Mouse (Mus musculus): ENCODE data around the gene Vmn2r100. TPM values are rescaled to one million over a fixed set of nuclear protein-coding genes. Genes with fewer than 3 reads are reported as not detected.

Gene Vmn2r100
- not detected in 2 replicates for total RNA-seq (2015)
- total RNA-seq (2017) = not detected in 2 replicates

DNA sequence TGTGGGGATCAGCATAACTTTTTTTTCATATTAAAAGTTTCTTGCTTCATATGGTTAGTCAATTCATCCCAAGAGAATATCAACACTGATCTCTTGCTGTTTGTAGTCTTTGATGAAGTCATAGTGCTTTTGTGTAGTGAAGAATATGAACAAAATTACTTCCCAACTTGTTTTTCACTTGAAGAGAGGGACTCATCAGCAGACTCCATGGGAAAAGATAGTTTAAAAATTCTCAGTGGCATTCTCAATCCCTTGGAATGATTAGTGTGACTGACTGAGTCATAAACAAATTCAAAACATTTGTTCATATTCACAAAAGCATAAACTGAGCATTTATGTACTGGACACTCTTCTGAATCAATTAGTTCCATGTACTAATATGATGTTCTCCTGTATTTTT is at the start of gene Vmn2r100:
Vmn2r100 (plus strand) TSS at position 301 of the 400 bp plus-strand sequence.
- ATAC-seq (replicated peaks; ENCODE audit: poor library complexity) = no peak

DNA sequence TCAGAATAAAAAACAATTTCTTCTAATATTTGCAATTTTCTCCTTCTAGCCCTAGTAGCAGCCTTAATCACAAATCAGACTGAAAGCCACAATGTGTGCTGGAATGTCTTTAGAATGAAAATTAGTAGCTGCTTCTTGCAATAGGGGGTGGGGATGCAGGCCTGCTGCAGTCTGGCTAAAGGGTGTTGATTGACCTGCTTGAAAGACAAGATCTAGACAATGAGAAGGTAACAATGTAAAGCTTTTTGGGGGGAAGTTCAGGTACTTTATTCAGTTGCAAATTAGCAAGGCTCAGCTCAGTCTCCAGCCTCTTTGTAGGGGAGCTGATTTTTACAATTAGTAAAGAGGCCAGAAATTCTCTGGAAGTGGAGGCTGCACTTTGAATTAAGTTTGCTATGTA is 21.7 kb upstream of the Vmn2r100 start:
- ATAC-seq (replicated peaks; ENCODE audit: poor library complexity) = no peak

DNA sequence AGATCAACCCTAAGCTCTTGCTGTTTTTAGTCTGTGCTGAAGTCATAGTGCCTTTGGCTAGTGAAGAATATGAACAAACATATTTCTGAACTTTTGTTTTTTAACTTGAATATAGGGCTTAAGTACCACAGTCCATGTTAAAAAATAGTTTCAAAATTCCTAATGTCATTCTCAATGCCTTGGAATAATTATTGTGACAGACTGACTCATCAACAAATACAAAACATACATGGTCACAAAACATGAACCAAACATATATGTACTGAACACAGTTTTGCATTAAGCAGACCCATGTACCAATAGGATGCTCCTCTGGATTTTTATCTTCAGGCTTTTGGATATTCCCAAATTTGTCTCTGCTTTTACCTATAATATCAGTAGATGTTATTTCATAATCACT is 72.4 kb downstream of the Vmn2r100 start, which contains the start of gene Vmn2r101:
Vmn2r101 (plus strand) TSS at position 301 of the 400 bp plus-strand sequence.
- ATAC-seq (replicated peaks; ENCODE audit: poor library complexity) = no peak

Other genes with a start within 250 kb of the Vmn2r100 start
- gene Vmn2r99, start 142.8 kb upstream of the Vmn2r100 start, total RNA-seq (2015) = not detected in 2 replicates
- not detected in 2 replicates for gene Vmn2r99, start 142.8 kb upstream of the Vmn2r100 start, total RNA-seq (2017)
- not detected in 2 replicates for gene Vmn2r101, start 72.5 kb downstream of the Vmn2r100 start, total RNA-seq (2015)
- not detected in 2 replicates for gene Vmn2r101, start 72.5 kb downstream of the Vmn2r100 start, total RNA-seq (2017)
- gene Vmn2r102, start 155.6 kb downstream of the Vmn2r100 start, total RNA-seq (2015) = not detected in 2 replicates
- not detected in 2 replicates for gene Vmn2r102, start 155.6 kb downstream of the Vmn2r100 start, total RNA-seq (2017)

Measured in megakaryocyte progenitor cell, adult 5-6 weeks (primary cell).